Mouse (Mus musculus): ENCODE measurements at regions not wholly inside any gene's neighbourhood (a gene's known extent, or its start where the extent isn't known, plus 50 kb on each side); places are given as distances from the start of the nearest gene placed in this dataset.

DNA sequence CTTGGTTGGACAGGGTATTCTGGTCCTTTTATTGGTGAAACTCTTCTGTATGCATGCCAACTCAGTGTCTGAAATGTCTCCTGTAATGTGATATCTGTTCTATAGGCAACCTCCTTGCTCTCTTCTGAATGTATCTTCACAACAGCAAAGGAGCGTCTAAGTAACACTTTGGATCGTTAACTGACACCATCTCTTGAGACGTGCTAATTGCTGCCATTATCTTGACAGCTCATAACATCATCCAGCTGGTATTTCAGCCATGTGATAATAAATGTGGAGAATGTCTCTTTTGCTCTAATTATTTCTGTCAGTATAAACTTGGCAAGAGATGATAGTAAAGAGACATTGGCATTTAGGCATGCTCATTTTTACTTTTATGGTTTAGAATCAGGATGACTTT is 68.8 kb upstream of the Col8a1 start:
- DNase-seq, result no peak

DNA sequence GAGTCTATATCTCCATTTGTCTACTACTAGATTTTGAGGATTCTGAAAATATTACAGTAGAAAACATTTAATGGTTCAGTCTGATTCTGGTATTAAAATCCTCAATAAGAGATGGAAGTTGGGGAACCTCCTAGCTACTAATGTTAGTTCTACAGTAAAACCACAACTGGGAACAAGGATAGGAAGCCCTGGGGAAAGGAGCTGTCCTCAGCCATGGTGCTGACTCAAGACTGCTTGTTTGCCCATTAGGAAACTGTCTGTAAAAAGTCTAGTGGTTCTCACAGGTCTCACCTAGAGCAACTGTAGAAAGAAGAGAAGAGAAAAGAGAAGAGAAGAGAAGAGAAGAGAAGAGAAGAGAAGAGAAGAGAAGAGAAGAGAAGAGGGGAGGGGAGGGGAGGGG is 90.9 kb upstream of the Col8a1 start:
- no peak for DNase-seq

DNA sequence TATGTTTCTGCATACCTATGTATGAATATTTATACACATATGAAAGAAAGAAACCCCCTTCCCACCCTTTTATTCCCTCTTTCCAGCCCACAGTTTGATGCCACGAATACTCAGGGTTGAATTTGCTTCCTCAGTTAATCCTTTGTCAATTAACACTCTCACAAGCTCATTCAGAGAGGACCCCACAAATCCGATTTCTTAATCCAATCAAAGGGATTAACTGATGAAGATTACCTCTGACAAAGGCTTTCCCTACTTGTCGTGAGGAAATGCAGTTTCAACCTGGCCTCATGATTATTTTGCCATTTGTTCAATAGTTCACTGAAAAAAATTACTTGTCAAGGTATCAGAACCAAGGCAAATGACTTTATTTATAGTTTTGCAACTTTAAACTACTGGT is 91.8 kb upstream of the Col8a1 start:
- DNase-seq, result no peak

DNA sequence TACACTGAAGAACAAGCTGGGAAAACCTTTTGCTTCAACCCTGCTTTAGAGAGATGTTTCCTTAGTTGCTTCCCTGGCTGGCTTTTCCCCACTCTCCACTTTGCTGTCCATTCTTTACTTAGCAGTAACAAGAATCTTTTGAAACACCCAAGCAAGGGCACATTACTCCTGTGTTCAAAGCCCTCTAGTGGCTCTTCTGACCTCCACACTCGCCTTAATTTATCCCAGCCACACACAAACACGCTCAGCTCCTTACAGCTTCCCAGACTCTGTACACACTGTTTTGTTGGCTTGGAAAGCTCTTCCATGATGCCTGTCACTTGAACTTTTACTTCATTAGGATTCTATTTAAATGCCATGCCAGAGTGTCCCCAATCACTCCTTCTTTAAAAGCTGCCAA is 97.3 kb upstream of the Col8a1 start:
- DNase-seq, result no peak

DNA sequence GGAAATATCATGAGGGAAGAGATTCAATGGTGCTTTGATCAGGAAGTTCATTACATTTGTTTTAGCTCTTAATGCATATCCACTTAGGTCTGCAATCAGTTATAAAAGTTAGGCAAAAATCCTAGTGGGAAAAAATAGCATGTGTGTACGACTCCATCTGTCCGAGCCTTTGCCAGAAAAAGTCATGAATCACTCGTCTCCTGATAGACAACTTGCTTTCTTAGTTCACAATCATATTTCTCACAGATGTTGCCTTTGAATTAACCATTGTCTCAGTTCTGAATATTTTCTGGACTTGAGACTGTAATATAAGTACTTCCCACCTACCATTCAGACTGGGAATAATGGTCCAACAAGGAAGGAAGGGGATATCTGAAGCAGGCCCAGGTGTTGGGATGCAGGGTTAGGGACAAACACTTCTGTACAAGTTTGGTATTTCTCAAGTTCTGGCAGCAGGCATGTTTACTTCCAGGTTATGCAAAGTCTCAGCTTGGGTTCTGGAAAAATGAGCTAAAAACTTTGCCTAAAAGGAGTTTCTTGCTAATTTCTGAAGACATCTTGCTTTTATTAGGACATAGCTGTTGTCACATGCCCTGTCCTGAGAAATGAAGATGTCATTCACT is 98.4 kb upstream of the Col8a1 start:
- DNase-seq, result no peak

DNA sequence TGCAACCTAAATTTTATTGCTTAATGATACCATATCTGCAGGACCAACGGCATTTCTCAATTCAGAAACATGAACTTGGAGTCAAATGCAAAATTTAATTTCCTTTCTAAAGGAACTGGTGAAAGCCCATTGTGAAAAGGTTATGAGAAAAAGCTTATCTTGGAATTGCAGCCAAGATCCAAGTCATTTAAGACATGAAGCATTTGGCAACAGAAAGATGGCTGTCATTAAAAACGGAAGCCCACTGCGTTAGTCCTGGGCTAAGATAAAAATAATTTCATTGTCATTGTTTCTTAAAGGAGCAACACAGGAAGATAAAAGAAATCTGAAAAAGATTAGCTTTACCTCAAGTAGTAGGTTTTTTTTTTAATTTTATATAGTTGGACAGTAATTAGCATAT is 99.2 kb upstream of the Col8a1 start:
- no peak for DNase-seq

DNA sequence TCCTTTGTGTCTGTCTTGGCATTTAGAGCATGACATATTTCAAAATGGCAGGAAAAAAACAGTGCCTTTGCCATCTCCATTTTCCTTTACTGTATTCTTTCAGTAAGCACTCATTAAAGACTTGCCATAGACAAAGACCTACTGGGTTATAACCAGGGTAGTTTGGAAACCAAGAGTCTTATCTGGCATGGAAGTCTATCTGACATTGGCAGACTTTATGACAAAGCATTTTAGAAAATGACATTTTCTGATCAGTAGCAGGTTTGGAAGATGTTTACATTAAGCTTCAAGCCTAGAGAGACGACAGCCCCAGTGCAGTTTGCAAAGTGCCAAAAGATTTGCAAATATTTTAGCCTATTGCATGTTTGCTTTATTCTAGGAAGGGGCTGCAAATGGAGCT is 102.5 kb upstream of the Col8a1 start:
- DNase-seq, result no peak

DNA sequence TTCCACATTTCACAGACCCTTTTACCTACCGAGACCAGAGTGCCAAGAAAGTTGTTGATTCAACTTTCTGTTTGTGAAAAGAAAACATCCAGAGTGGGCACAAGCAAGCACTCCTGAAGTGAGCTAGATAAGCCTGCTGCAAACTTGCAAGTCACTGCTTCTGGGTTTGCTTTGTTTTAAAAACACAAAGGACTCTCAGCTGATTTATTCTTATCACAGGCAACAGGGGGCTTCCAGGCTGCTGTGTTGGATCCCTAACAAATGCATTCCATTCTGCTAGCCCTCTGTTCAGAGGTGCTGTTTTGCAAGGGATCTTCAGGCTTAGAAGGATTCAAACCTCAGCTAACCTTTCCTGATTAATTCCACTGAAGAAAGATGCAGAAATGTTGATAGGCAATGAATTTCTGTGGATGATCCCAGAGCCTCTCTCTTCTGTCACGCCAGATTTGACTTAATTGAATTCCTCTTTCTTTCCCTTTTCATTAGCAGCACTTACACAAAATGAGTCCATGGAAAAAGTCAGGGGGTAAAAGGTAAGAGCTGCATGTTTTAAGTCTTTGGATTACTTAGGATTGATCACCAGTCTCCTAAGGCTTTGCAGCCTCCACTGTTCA is 103.7 kb upstream of the Col8a1 start:
- DNase-seq, result no peak

DNA sequence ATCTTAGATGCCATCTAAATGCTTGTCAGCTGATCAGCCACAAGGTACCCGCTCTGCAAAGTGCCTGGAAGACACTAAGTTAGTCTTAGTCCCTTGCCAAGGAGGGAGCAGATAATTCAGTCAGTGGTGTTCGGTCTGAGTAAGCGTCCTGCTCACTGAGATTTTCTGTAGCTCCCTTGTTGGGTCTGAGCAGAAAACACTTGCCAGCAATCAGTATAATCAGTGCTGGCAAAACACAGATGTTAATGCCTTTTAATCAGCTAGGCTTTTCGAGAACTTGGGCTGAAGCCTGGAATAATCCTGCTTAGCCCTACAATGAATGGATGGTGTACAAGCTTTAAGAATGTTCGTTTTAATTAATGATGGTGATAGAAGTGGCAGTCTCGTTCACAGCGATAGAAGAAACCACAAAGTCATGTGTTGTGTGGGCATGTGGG is 104.2 kb upstream of the Col8a1 start:
- no peak for DNase-seq

DNA sequence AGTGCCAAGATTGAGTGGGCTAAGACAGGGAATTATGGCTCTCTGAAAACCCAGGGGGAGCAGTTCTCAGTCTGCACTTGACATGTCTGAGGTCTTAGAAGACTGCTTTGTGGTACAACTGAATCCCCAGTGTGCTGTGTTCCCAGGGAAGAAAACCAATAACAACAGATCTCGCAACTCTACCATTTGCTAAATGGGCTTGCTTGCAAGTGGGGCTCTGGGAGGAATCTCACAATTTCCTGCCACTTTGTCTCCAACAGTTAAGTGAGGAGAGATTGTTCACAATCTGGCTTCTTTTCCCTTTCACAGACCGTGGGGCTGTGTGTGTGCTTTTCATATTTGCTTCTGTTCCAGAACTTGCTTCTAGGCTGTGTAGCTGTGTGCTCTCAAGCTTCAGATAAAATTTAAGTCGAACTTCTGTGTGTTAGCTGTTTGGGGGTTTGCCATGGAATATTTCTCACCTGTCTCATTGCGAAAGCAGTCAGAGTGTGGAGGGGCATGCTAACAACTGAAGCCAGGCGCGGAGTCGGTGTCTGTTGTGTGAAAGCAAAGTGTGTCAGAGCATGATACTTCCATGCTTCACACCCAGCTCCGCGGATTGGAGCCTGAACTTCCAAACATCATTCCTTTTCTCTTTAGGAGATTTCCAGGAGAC is 108.8 kb upstream of the Col8a1 start:
- no peak for DNase-seq

DNA sequence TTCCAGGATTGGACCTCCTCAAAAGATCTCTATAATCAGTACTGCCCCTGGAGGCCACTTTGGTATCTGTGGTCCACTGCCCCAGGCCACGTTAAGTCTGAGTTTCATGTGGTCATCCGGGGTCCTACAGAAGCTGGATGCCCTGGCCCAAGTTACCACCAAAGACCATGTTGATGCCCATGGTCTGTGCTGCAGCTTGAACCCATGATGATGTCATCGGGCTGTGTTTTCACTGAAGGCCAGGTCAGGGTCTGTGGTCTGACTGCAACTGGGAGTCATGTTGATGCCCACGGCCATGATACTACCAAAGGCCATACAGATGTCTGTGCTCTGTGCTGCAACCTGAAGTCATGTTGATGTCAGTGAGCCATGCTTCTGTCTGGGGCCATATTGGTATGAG is 122.3 kb upstream of the Col8a1 start:
- no peak for DNase-seq

DNA sequence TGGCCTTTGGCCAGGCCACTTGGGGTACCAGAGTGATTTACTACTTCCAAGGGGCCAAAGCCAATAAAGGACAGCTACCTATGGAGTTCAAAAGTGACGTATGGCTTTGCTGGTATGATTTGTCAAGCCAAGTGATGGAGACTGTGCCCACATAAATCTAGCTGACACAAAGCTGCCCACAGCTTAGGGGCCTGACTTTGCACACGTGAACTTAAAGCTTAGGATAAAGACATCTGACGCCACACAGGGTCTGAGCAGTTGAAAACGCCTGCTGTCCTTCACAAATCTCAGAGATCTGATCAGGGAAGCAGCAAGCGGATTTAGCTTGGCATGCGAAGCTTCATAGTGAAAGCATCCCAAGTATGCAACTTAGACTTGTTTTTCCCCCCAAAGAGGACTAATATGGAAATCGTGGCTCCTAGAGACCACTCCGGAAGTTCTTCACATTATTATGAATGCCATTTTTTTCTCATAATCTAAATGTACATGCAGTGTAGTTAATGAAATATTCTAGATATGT is 127.1 kb upstream of the Col8a1 start:
- no peak for DNase-seq

DNA sequence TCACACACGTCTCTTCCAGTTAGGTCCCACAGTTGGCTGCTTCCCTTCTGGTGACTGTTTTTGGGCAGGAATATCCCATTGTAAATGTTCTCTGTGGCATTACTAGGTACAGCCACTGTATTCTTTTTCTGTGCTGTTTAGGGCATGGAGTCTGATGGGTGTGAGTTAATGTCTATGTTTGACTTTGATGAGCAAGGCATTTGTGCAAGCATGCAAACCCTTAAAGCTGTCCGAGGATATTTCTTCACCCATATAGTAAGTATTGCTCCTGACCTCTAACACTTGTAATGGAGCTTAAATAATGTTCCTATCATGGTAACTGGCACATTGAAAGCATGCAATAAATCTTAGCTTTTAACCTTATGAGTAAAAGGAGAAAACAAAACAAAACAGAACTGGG is 133.6 kb upstream of the Col8a1 start:
- no peak for DNase-seq

DNA sequence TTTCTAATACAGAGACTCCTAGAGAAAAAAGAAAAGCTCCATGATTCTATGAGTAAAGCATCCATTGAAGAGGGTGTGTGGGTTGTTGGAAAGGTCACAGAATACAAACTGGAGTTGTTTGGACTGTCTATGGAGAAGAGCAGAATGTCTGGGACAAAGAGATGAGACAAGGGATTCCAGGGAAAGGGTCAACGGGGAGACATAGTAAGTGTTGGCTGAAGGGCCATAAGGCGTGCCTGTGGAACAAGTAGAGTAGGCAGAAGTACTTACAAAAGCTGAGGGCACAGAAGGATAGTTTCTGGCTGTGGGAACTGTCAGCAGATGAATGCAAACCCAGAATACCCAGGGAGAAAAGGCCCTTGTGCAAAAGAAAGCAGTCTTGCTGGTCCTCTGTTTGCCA is 134.0 kb upstream of the Col8a1 start:
- no peak for DNase-seq

DNA sequence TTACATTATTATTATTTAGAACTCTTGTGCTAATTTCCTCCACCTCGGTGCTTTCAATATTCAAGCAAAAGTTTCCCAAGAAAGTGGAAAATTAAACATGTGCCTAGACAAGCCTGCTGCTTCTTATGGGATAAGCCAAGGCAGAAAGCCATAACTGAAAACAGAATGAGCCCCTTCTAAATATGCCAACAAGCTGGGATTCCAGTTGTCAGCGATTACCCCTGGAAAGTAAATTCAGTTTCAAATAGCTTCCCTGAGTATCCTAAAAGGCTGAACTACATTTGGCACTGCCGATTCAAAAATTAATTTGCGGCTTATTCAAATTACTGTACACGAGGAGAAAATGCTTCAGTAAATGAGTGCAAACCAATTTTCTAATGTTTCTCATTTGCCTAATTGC is 135.6 kb upstream of the Col8a1 start:
- DNase-seq, result no peak

DNA sequence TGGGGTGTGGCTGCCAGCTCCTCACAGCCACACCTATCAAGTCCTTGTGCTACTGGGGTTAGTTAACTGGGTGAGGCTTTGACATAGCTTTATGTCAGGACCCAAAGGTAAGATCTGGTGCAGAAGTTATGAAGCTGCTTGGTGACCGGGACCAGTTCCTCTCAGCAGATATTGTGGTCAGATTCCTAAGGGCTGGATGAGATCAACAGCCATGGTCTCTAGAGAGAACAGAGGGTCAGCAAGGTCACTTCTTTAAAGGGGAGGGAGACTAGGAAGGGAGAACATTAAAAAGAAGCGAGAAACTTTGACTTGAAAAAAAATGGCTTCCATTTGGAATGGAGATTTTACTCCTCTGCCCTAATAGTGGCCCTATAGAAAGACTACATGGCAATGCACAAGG is 138.6 kb upstream of the Col8a1 start:
- DNase-seq, result no peak

DNA sequence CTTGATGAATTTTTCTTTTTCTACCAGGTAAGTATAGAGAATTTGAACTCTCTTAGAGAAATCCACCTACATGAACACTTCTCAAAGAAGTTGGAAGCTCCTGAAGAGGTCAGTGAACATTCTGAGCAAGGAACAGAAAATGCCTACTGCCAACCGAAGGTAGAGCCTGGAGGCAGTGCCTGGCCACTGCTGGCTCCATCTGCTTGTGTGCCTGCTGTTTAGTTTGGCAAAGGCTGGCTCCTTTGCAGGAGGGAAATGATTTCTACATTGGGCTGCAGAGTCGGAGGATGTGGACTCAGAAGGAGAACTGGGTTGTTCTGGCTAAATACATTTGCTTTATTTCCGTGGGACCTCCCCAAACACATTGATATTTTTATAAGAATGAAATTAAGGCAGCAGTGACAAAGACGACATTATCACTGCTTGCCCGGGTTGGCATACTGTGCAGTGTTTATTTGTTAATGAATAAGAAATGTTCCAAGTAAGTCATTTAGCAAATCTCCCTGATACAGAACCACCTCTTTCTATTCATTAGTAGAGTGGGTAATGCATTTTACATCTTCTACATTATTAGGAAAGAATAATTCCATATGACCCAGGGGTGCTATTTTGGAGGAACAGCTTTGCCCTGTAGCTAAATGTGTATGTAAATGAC is 139.3 kb upstream of the Col8a1 start:
- no peak for DNase-seq

DNA sequence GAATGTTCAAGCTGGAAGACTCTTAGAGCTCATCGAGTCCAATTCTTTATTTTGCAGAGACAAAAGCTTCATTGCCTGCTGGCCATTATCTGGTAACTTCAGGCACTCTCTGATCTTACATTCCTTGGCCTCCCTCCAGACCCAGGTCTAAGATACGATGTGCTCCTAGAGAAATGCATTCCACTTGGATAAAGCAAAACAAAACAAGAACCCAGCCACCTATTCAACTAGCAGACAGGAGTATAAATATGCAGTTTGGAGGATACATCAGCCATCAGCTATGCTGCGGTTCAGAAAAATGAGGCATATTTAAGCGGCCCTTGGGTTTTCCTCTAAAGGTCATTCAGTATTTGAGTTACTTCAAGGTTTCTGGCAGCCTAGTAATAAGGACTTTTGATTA is 146.5 kb upstream of the Col8a1 start:
- no peak for DNase-seq

DNA sequence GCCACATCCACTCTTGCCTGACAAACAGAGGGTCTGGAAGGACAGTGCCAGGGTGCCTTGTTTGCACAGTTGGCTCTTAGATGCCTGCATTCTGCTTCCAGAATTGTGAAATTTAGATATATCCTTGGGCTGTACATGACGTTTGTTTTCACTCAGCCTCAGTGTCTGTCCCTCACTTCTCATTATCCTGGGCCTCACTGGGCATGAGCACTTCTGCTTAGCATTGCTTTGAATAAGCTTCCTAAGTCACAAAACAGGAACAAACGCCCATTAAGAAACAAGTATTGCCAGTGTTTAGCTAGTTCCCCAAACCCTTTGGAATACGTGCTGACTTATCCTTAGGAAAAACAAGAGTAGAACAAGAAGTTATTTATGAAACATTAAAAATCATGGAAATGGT is 148.0 kb upstream of the Col8a1 start:
- no peak for DNase-seq

DNA sequence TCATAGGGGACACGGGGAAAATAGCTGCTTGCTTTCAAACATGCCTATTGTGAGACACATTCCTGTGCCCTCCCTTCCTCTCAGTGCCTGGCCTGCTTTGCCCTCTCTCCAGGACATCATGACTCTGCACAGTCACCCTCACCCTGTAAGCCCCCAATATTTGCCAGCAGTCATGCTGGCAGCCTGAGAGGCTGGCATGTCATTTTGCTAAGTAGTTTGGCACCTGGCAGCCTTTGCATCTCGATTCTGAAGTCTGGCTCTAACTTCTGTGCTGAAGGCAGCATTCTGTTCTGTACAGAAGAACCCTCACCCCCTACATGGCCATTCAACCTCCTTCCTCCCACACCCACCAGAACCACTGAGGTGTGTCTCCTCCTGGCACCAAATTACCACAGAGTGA is 157.5 kb upstream of the Col8a1 start:
- no peak for DNase-seq

DNA sequence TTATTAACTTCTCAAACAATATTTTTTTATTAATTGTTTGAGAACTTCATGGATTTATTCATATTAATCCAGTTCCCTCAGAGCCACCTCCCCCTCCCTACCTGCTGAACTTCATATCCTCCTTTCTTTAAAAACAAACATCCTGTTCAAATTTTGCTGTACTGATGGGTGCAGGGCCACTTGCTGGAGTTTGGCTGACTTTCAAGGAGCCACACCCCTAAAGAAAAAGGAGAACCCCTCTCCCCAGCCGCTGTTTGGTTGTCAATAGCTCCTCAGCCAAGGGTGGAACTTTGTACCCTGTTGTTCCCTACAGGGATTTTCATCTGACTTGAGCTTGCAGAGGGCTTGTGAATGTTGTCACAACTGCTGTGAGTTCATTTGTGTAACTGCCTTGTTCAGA is 160.0 kb upstream of the Col8a1 start:
- DNase-seq, result no peak

DNA sequence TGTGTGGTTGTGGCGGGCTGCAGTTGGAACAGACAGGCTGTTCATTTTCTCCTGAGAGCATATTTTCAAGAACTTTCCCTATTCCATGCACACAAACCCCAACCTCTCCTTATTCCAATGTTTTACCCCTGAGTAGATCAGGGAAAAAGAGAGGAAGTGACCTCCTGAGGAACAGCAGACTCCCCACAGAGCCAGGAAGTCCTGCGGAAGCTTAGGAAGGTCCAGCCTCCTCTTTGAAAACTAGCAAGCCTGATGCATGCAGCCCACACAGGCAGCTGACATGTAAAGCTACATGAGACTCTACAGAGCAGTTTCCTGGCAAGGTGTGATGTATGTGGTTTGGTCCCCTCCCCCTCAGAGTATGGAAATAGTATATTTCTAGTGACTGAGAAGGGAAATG is 160.9 kb upstream of the Col8a1 start:
- no peak for DNase-seq

DNA sequence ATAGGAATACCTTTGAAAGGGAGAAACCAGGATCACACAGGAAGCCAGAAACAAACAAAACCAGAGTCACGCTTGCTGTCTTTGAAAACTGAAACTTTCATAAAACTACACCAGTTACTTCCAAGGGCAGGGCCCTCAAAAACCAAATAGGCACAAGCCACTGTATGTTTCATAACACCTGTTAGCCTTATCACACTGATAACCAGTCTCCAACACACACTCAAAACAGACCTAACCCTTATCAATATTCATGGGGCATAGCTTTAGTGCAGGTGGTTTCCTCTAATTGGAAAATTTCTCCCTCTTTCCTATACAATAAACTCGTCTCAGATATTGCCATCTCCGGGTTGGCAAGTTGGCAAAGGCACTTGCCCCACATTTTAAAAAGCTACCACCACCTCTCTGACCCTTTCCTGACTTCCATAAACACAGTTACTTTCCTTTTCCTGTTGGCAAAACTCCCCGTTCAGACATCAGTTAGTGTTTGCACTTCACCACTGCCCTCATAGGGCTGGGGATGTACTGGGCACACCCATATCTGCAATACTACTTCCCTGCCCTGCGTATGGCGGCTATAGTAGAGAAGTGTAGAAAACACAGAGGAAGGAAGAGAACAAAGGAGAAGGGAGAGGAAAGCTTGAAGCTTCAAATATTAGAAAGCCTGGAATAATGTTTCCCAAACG is 169.1 kb upstream of the Col8a1 start:
- no peak for DNase-seq

Measured in spleen, adult 18-20 months (tissue).